Mouse (Mus musculus): ENCODE measurements at regions not wholly inside any gene's neighbourhood (a gene's known extent, or its start where the extent isn't known, plus 50 kb on each side); places are given as distances from the start of the nearest gene placed in this dataset.
"Not testable (repeated sequence)": the region's sequence is repeated elsewhere in the genome, so short reads cannot be mapped to it uniquely, and the experiment has no call there.

- no peak overlapping the region for H3K4me3 ChIP-seq (ENCODE audit: low read depth, low read length)
- no peak for DNase-seq
- no peaks in the 10 kb centered on the region for H3K27me3 ChIP-seq (ENCODE audit: insufficient read depth, low read length)
- H3K36me3 ChIP-seq (ENCODE audit: insufficient read depth), result no peaks in the 10 kb centered on the region
- 82% methylated on average over 7 of the region's 7 CpGs for WGBS
- no peak overlapping the region for H3K9ac ChIP-seq
- H3K27ac ChIP-seq (ENCODE audit: low read depth, low read length), result no peak overlapping the region
- no peaks in the 10 kb centered on the region for H3K9me3 ChIP-seq (ENCODE audit: low read length)
- ATAC-seq, result no peak
- no peak for TF ChIP-seq CTCF (IDR thresholded peaks at IDR 0.05; ENCODE audit: low read depth)
- H3K4me2 ChIP-seq (ENCODE audit: low read depth), result no peak overlapping the region
- no peaks in the 10 kb centered on the region for H3K4me1 ChIP-seq (ENCODE audit: insufficient read depth)
Measured at GRCm38 (mm10) chr15:38419621-38420020, 994.3 kb downstream of the 4930447A16Rik start.

- Histone ChIP-seq H3K27me3 (ENCODE audit: insufficient read depth, low read length) (no peaks in the 10 kb centered on the region), H3K4me2 (ENCODE audit: low read depth) (no peak overlapping the region), H3K9ac (no peak overlapping the region), H3K4me3 (ENCODE audit: low read depth, low read length) (no peak overlapping the region), H3K27ac (ENCODE audit: low read depth, low read length) (no peak overlapping the region), H3K36me3 (ENCODE audit: insufficient read depth) (no peaks in the 10 kb centered on the region), H3K9me3 (ENCODE audit: low read length) (no peaks in the 10 kb centered on the region), H3K4me1 (ENCODE audit: insufficient read depth) (no peaks in the 10 kb centered on the region)
- ATAC-seq (peak; percentile 42), DNase-seq (no peak)
- WGBS, result 47% methylated on average over 3 of the region's 3 CpGs
- TF ChIP-seq CTCF (IDR thresholded peaks at IDR 0.05; ENCODE audit: low read depth), result no peak
Measured at GRCm38 (mm10) chr15:38420784-38421183, 995.4 kb downstream of the 4930447A16Rik start.

GRCm38 (mm10) chr15:38422741-38423140, 997.4 kb downstream of the 4930447A16Rik start:
- no peaks in the 10 kb centered on the region for H3K4me1 ChIP-seq (ENCODE audit: insufficient read depth)
- no peaks in the 10 kb centered on the region for H3K36me3 ChIP-seq (ENCODE audit: insufficient read depth)
- no peak for TF ChIP-seq CTCF (IDR thresholded peaks at IDR 0.05; ENCODE audit: low read depth)
- no peak for ATAC-seq
- DNase-seq, result no peak
- 81% methylated on average over 6 of the region's 6 CpGs for WGBS
- no peak overlapping the region for H3K27ac ChIP-seq (ENCODE audit: low read depth, low read length)
- H3K9ac ChIP-seq, result no peak overlapping the region
- H3K9me3 ChIP-seq (ENCODE audit: low read length), result no peaks in the 10 kb centered on the region
- H3K4me3 ChIP-seq (ENCODE audit: low read depth, low read length), result no peak overlapping the region
- H3K4me2 ChIP-seq (ENCODE audit: low read depth), result no peak overlapping the region
- H3K27me3 ChIP-seq (ENCODE audit: insufficient read depth, low read length), result no peaks in the 10 kb centered on the region

- Histone ChIP-seq H3K9me3 (ENCODE audit: low read length) (no peaks in the 10 kb centered on the region), H3K4me1 (ENCODE audit: insufficient read depth) (no peaks in the 10 kb centered on the region), H3K9ac (no peak overlapping the region), H3K4me3 (ENCODE audit: low read depth, low read length) (no peak overlapping the region), H3K4me2 (ENCODE audit: low read depth) (no peak overlapping the region), H3K27ac (ENCODE audit: low read depth, low read length) (no peak overlapping the region), H3K36me3 (ENCODE audit: insufficient read depth) (no peaks in the 10 kb centered on the region), H3K27me3 (ENCODE audit: insufficient read depth, low read length) (no peaks in the 10 kb centered on the region)
- TF ChIP-seq CTCF (IDR thresholded peaks at IDR 0.05; ENCODE audit: low read depth), result no peak
- WGBS, result 83% methylated on average over 4 of the region's 4 CpGs
- ATAC-seq (no peak), DNase-seq (no peak)
Measured at GRCm38 (mm10) chr15:38425506-38425905, 1000.2 kb downstream of the 4930447A16Rik start.

GRCm38 (mm10) chr15:38427966-38428365, 1002.6 kb downstream of the 4930447A16Rik start:
- DNase-seq (no peak), ATAC-seq (no peak)
- Histone ChIP-seq H3K27me3 (ENCODE audit: insufficient read depth, low read length) (no peaks in the 10 kb centered on the region), H3K36me3 (ENCODE audit: insufficient read depth) (no peaks in the 10 kb centered on the region), H3K27ac (ENCODE audit: low read depth, low read length) (no peak overlapping the region), H3K4me2 (ENCODE audit: low read depth) (no peak overlapping the region), H3K4me3 (ENCODE audit: low read depth, low read length) (no peak overlapping the region), H3K4me1 (ENCODE audit: insufficient read depth) (no peaks in the 10 kb centered on the region), H3K9me3 (ENCODE audit: low read length) (no peaks in the 10 kb centered on the region), H3K9ac (no peak overlapping the region)
- no peak for TF ChIP-seq CTCF (IDR thresholded peaks at IDR 0.05; ENCODE audit: low read depth)
- 60% methylated on average over 1 of the region's 1 CpGs for WGBS

- H3K27ac ChIP-seq (ENCODE audit: low read depth, low read length), result no peak overlapping the region
- H3K4me1 ChIP-seq (ENCODE audit: insufficient read depth), result no peaks in the 10 kb centered on the region
- no peak for TF ChIP-seq CTCF (IDR thresholded peaks at IDR 0.05; ENCODE audit: low read depth)
- no peak overlapping the region for H3K4me2 ChIP-seq (ENCODE audit: low read depth)
- no peaks in the 10 kb centered on the region for H3K36me3 ChIP-seq (ENCODE audit: insufficient read depth)
- no peaks in the 10 kb centered on the region for H3K27me3 ChIP-seq (ENCODE audit: insufficient read depth, low read length)
- no peak overlapping the region for H3K9ac ChIP-seq
- H3K9me3 ChIP-seq (ENCODE audit: low read length), result no peaks in the 10 kb centered on the region
- H3K4me3 ChIP-seq (ENCODE audit: low read depth, low read length), result no peak overlapping the region
- DNase-seq (no peak), ATAC-seq (no peak)
- 56% methylated on average over 2 of the region's 2 CpGs for WGBS
Measured at GRCm38 (mm10) chr15:38431668-38432067, 1006.3 kb downstream of the 4930447A16Rik start.

- DNase-seq (no peak), ATAC-seq (no peak)
- H3K4me3 ChIP-seq (ENCODE audit: low read depth, low read length), result no peak overlapping the region
- H3K27me3 ChIP-seq (ENCODE audit: insufficient read depth, low read length), result no peaks in the 10 kb centered on the region
- H3K4me1 ChIP-seq (ENCODE audit: insufficient read depth), result no peaks in the 10 kb centered on the region
- no peaks in the 10 kb centered on the region for H3K9me3 ChIP-seq (ENCODE audit: low read length)
- no peak overlapping the region for H3K27ac ChIP-seq (ENCODE audit: low read depth, low read length)
- 82% methylated on average over 7 of the region's 7 CpGs for WGBS
- no peak overlapping the region for H3K4me2 ChIP-seq (ENCODE audit: low read depth)
- H3K36me3 ChIP-seq (ENCODE audit: insufficient read depth), result no peaks in the 10 kb centered on the region
- TF ChIP-seq CTCF (IDR thresholded peaks at IDR 0.05; ENCODE audit: low read depth), result no peak
- H3K9ac ChIP-seq, result no peak overlapping the region
Measured at GRCm38 (mm10) chr15:38433386-38433785, 1008.0 kb downstream of the 4930447A16Rik start.

- not testable (repeated sequence) for H3K4me2 ChIP-seq (ENCODE audit: low read depth); H3K27ac ChIP-seq (ENCODE audit: low read depth, low read length); H3K36me3 ChIP-seq (ENCODE audit: insufficient read depth); H3K4me1 ChIP-seq (ENCODE audit: insufficient read depth); H3K27me3 ChIP-seq (ENCODE audit: insufficient read depth, low read length); H3K4me3 ChIP-seq (ENCODE audit: low read depth, low read length); H3K9ac ChIP-seq; DNase-seq; H3K9me3 ChIP-seq (ENCODE audit: low read length); ATAC-seq
- 95% methylated on average over 2 of the region's 2 CpGs for WGBS
Measured at GRCm38 (mm10) chr15:38434239-38434638, 1008.9 kb downstream of the 4930447A16Rik start.

Data from forebrain, postnatal 0 days (tissue).